Mouse (Mus musculus): ENCODE measurements around the gene Kndc1. TPM values are rescaled to one million over a fixed set of nuclear protein-coding genes. Genes with fewer than 3 reads are reported as not detected.

Kndc1 gene
- polyA plus RNA-seq, 1 experiment, result not detected

DNA sequence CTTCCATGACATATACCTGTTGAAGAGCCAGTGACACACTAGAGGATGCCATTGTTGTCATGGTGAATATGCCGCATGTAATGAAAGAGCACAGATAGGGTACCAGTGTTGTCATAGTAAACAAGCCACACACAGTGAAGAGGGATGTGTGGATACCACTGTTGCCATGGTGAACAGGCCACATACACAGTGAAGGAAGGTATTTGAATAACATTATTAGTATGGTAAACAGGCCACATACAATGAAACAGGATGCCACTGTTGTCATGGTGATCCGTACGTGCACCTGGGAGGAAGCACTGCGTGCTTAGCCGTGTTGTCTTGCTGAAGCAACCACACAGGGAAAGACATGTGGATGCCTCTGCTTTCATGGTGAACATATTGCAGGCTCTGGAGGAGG lies 23.5 kb upstream of the Kndc1 start:
- no peak for TF ChIP-seq POLR2A (IDR thresholded peaks at IDR 0.05; ENCODE audit: low read depth, low read length)
- TF ChIP-seq CTCF (IDR thresholded peaks at IDR 0.05; ENCODE audit: borderline replicate concordance, insufficient read depth, low read length), result no peak

DNA sequence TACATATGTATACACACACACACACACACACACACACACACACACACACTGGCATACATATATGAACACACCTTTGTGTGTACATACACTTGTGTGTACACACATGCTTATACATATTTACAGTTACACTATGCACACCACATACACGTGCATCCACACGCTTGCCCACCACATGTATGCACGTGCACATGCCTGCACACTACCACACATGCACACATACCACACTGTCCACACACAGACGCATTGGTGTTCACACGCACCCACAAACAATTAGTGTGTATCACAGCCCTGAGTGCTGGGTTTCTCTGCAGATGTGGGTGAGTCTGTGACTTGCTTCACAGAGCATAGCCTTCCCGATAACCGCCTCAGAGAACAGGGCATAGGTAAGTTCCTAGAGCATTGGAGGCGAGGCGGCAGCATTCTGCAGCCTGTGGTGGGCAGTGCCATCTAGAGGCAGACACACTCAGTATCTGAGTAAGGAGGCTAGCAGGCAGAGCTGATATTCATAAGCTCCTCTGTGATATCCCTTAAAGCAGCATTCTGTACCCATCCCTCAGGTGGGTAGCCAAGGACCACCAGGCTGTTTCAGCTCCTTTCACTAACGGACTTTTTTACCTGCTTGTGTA lies 17.2 kb upstream of the Kndc1 start:
- Histone ChIP-seq H3K27ac (ENCODE audit: insufficient read depth, low read length) (no peak overlapping the region), H3K4me1 (ENCODE audit: control insufficient read depth, insufficient read depth, low read length) (no peaks in the 10 kb centered on the region), H3K4me3 (ENCODE audit: insufficient read depth, low read length) (no peak overlapping the region)
- TF ChIP-seq POLR2A (IDR thresholded peaks at IDR 0.05; ENCODE audit: low read depth, low read length), result no peak
- peak; percentile 79; the same call in 1 of the 2 replicates for TF ChIP-seq CTCF (IDR thresholded peaks at IDR 0.05; ENCODE audit: borderline replicate concordance, insufficient read depth, low read length)

More for the DNA sequence above, 23.5 kb upstream of the Kndc1 start:
- H3K4me1 ChIP-seq (ENCODE audit: control insufficient read depth, insufficient read depth, low read length), result no peaks in the 10 kb centered on the region
- no peak overlapping the region for H3K27ac ChIP-seq (ENCODE audit: insufficient read depth, low read length)
- no peak overlapping the region for H3K4me3 ChIP-seq (ENCODE audit: insufficient read depth, low read length)

DNA sequence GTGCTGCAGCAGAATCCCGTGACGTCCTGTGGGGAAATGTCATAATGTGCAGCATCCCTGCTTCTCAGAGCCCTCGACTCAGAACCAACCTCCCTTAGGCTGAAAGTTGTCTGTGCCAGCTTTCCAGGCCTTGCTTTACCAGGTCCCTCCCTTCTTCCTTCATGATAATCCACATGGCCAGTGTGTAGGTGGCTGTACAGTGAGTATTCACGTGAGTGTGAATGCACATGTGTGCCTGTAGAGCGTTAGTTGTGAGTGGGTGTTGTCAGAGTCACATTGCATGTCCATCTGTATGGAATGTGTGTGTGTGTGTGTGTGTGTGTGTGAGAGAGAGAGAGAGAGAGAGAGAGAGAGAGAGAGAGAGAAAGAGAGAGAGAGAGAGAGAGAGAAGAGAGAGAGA lies 16.4 kb upstream of the Kndc1 start:
- H3K27ac ChIP-seq (ENCODE audit: insufficient read depth, low read length), result no peak overlapping the region
- no peaks in the 10 kb centered on the region for H3K4me1 ChIP-seq (ENCODE audit: control insufficient read depth, insufficient read depth, low read length)
- no peak overlapping the region for H3K4me3 ChIP-seq (ENCODE audit: insufficient read depth, low read length)
- TF ChIP-seq POLR2A (IDR thresholded peaks at IDR 0.05; ENCODE audit: low read depth, low read length), result no peak
- no peak for TF ChIP-seq CTCF (IDR thresholded peaks at IDR 0.05; ENCODE audit: borderline replicate concordance, insufficient read depth, low read length)

DNA sequence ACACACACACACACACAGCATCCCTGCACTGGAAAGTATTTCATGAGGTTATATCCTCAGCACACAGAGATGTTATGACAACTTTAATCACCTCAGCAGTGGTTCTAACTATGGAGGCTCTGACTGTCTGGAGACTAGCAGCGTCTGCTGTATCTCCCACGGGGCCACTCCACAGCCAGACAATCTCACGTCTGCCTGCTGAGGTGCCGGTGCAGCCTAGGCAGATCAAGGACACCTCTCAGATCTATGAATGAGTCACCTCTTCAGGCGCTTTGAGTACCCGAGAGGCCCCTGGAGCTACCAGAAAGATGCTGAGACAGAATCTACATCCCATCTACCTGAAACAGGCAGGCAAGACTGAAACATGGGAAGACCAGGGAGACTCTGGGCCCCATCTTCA lies 15.9 kb upstream of the Kndc1 start:
- Histone ChIP-seq H3K27ac (ENCODE audit: insufficient read depth, low read length) (no peak overlapping the region), H3K4me3 (ENCODE audit: insufficient read depth, low read length) (no peak overlapping the region), H3K4me1 (ENCODE audit: control insufficient read depth, insufficient read depth, low read length) (no peaks in the 10 kb centered on the region)
- no peak for TF ChIP-seq POLR2A (IDR thresholded peaks at IDR 0.05; ENCODE audit: low read depth, low read length)

DNA sequence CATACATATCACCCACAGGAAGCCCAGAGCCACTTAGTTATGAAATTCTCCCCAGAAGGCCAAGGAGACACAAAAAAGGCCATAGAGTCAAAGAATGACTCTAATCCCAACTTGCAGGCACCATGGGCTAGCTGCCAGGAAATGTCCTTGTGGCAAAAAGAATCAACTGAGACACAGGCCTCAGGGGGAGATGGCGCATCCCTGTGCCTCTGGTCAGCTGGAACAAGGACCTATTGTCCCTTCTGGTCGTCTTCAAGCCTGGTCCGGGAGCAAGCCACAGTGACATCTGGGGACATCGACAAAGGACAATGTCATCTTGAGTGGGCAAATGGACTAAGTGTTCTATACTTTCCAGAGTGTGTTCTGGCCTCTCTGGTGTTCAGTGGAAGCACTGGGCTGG lies 11.0 kb upstream of the Kndc1 start:
- no peak overlapping the region for H3K27ac ChIP-seq (ENCODE audit: insufficient read depth, low read length)
- H3K4me3 ChIP-seq (ENCODE audit: insufficient read depth, low read length), result no peak overlapping the region
- TF ChIP-seq CTCF (IDR thresholded peaks at IDR 0.05; ENCODE audit: borderline replicate concordance, insufficient read depth, low read length), result no peak
- no peak for TF ChIP-seq POLR2A (IDR thresholded peaks at IDR 0.05; ENCODE audit: low read depth, low read length)
- no peaks in the 10 kb centered on the region for H3K4me1 ChIP-seq (ENCODE audit: control insufficient read depth, insufficient read depth, low read length)

DNA sequence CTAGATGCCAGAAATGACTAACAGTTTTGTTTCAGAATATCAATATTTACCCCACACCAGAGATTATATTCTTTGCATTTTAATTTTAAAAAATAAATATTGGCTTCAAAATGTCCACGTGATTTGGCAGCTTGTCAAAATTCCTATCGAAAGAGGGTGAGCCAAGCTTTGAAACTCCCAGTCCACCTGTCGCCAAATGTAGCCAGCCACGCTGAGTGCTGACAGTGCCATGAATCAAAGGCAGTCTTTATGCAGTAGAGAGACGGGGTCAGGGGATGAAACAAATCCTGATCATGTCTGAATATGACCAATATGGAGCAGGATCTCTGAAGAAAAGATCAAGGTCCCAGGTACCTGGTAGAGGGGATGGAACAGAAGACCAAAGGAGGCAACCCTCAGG lies 2.7 kb upstream of the Kndc1 start:
- Histone ChIP-seq H3K27ac (ENCODE audit: insufficient read depth, low read length) (no peak overlapping the region), H3K4me1 (ENCODE audit: control insufficient read depth, insufficient read depth, low read length) (no peaks in the 10 kb centered on the region), H3K4me3 (ENCODE audit: insufficient read depth, low read length) (no peak overlapping the region)
- TF ChIP-seq CTCF (IDR thresholded peaks at IDR 0.05; ENCODE audit: borderline replicate concordance, insufficient read depth, low read length), result no peak
- no peak for TF ChIP-seq POLR2A (IDR thresholded peaks at IDR 0.05; ENCODE audit: low read depth, low read length)

DNA sequence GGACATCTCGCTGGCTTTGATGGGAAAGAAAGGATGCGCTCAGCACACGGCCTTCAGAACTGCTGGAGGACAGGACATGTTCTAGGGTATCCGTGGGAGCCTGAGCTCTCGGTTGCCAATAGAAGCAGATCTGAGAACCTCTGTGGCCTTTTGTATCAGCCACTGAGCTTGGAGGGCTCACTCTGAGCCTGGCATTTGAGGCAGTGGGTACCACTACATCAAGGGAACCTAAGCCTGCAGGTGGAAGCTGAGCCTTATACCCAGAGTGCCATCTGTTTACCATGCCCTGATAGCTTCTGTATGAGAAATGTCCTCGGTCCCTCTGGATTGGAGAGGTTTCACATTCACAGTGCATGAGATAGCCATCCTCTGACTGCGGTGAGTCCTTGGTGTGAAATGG lies 1.8 kb downstream of the Kndc1 start:
- TF ChIP-seq CTCF (IDR thresholded peaks at IDR 0.05; ENCODE audit: borderline replicate concordance, insufficient read depth, low read length) (no peak), POLR2A (IDR thresholded peaks at IDR 0.05; ENCODE audit: low read depth, low read length) (no peak)
- no peaks in the 10 kb centered on the region for H3K4me1 ChIP-seq (ENCODE audit: control insufficient read depth, insufficient read depth, low read length)
- no peak overlapping the region for H3K4me3 ChIP-seq (ENCODE audit: insufficient read depth, low read length)
- H3K27ac ChIP-seq (ENCODE audit: insufficient read depth, low read length), result no peak overlapping the region

DNA sequence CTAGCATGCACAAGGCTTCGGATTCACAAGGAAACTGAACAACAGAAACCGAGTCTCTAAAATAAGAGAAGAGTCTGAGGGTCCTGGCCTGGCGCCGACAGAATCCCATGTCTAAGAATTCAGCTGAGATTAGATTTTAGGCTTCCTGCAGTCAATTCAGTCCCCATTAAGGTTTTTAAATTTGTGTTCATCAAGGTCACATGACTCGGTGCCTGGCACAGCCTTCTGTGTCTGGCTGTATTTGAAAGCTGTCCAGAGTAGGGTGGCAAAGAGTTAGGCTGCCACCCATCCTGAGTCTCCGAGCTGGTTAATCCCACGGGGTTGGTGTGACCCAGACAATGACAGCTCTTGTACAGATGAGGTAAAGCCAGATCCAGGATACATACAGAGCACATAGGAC lies 2.3 kb downstream of the Kndc1 start:
- Histone ChIP-seq H3K4me3 (ENCODE audit: insufficient read depth, low read length) (no peak overlapping the region), H3K27ac (ENCODE audit: insufficient read depth, low read length) (no peak overlapping the region), H3K4me1 (ENCODE audit: control insufficient read depth, insufficient read depth, low read length) (no peaks in the 10 kb centered on the region)
- no peak for TF ChIP-seq CTCF (IDR thresholded peaks at IDR 0.05; ENCODE audit: borderline replicate concordance, insufficient read depth, low read length)
- TF ChIP-seq POLR2A (IDR thresholded peaks at IDR 0.05; ENCODE audit: low read depth, low read length), result no peak

DNA sequence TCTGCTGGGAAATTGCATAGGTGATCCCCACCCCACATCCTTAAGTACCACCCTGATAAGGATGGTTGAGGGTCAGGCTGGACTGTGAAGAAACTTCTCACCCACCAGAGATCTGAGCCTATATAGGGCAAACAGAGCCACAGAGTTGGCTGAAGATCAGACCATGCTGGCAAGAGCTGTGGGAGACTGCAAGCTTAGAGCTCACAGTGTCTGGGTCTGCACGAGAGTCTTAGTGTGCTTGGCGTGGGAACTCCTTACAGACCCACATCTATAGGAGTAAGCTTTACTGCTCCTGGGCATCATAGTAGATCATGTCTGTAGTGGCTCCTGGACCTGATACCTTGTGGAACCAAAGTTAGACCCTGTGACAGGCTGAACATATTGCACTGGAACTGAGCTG lies 4.1 kb downstream of the Kndc1 start:
- H3K4me3 ChIP-seq (ENCODE audit: insufficient read depth, low read length), result no peak overlapping the region
- no peak overlapping the region for H3K27ac ChIP-seq (ENCODE audit: insufficient read depth, low read length)
- no peak for TF ChIP-seq CTCF (IDR thresholded peaks at IDR 0.05; ENCODE audit: borderline replicate concordance, insufficient read depth, low read length)
- H3K4me1 ChIP-seq (ENCODE audit: control insufficient read depth, insufficient read depth, low read length), result no peaks in the 10 kb centered on the region

DNA sequence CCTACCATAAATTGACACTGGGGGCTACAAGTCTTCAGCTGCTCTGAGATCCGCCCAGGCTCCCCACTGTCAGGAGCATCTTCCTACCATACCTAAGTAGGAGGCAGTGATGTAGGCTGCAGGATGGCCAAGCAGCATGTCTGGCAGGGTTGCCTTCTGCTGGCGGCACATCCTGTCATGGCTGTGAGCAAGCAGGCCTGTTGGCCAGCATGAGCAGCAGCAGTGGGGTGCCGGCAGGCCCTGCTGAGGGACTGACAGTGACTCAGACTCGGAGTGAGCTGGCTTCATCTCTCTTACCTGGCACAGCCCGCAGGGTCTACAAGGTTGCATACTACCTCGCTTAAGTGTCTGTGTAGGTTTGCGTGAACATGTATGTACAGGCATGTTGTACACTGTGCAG lies 5.0 kb downstream of the Kndc1 start:
- no peak overlapping the region for H3K27ac ChIP-seq (ENCODE audit: insufficient read depth, low read length)
- no peaks in the 10 kb centered on the region for H3K4me1 ChIP-seq (ENCODE audit: control insufficient read depth, insufficient read depth, low read length)
- no peak overlapping the region for H3K4me3 ChIP-seq (ENCODE audit: insufficient read depth, low read length)
- no peak for TF ChIP-seq CTCF (IDR thresholded peaks at IDR 0.05; ENCODE audit: borderline replicate concordance, insufficient read depth, low read length)
- TF ChIP-seq POLR2A (IDR thresholded peaks at IDR 0.05; ENCODE audit: low read depth, low read length), result no peak

DNA sequence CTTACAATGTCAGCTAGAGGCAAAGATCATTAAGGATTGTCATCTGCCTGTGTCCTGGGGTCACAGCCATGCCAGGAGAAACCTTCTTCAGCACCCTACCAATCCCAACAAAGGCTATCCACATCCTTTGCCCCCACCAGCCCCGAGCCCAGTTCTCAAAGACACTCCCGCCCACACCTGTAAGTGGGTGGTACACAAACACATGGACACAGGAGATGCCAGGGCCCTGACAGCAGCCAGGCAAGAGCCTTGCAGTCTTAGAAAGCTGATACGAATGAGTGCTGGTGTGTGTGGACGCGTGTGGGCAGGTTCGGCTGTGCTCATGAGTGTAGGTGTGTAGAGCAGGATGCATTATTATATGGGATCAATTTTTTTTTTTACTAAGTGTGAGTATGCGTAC lies 6.0 kb downstream of the Kndc1 start:
- TF ChIP-seq CTCF (IDR thresholded peaks at IDR 0.05; ENCODE audit: borderline replicate concordance, insufficient read depth, low read length) (no peak), POLR2A (IDR thresholded peaks at IDR 0.05; ENCODE audit: low read depth, low read length) (no peak)
- H3K27ac ChIP-seq (ENCODE audit: insufficient read depth, low read length), result no peak overlapping the region
- no peaks in the 10 kb centered on the region for H3K4me1 ChIP-seq (ENCODE audit: control insufficient read depth, insufficient read depth, low read length)
- no peak overlapping the region for H3K4me3 ChIP-seq (ENCODE audit: insufficient read depth, low read length)
